Mouse (Mus musculus) spleen, adult 2 months (tissue): ENCODE results near the gene Iqcg.

Source experiments
- CTCF ChIP-seq: fragments of 200-500 bp; IDR thresholded peaks from 2 replicates; pipeline ENCODE4 v1.5.1; 2011; ENCODE audit warnings: mild to moderate bottlenecking, inconsistent platforms; ENCODE audit not compliant: insufficient read depth, insufficient read length, insufficient replicate concordance; ENCODE audit errors: extremely low read depth
- POLR2A ChIP-seq: fragments of 200-500 bp; IDR thresholded peaks from 2 replicates; pipeline ENCODE4 v1.6.1; 2011; ENCODE audit warnings: low read depth, low read length, inconsistent platforms

- TF ChIP-seq CTCF (no peak), POLR2A (no peak)
Observed at GRCm38 (mm10) chr16:32972535-32972934, 83.5 kb downstream of the Iqcg start.
